Mouse (Mus musculus) cortical plate, adult 2 months (tissue): ENCODE measurements around the gene Nemf. TPM values are rescaled to one million over a fixed set of nuclear protein-coding genes. Genes with fewer than 3 reads are reported as not detected.

Experiments
- H3K27ac ChIP-seq: fragments of 200-500 bp; 2 replicates; pipeline ENCODE4 v1.5.1; 2012; ENCODE audit warnings: low read length, control low read depth, inconsistent platforms; ENCODE audit not compliant: insufficient read depth
- H3K4me1 ChIP-seq: fragments of 200-500 bp; 2 replicates; pipeline ENCODE4 v1.6.1; 2011; ENCODE audit warnings: low read length; ENCODE audit not compliant: control insufficient read depth, insufficient read depth
- H3K4me3 ChIP-seq: fragments of 200-500 bp; 2 replicates; pipeline ENCODE4 v1.5.1; 2011; ENCODE audit warnings: mild to moderate bottlenecking, low read length, control low read depth; ENCODE audit not compliant: insufficient read depth
- CTCF ChIP-seq: fragments of 200-500 bp; IDR thresholded peaks from 2 replicates; pipeline ENCODE4 v1.5.1; 2011; ENCODE audit warnings: mild to moderate bottlenecking, control low read depth, low read length; ENCODE audit not compliant: insufficient read depth; ENCODE audit errors: extremely low read depth
- POLR2A ChIP-seq: fragments of 200-500 bp; IDR thresholded peaks from 2 replicates; pipeline ENCODE4 v1.6.1; 2011; ENCODE audit warnings: mild to moderate bottlenecking, low read length, control low read depth; ENCODE audit not compliant: insufficient read depth; ENCODE audit errors: extremely low read depth
- polyA plus RNA-seq: library from polyadenylated mRNA; depleted of rRNA; stranded (reverse); fragments of >200 nt; gene quantifications from 2 replicates; pipeline ENCODE4 v1.2.3, GENCODE M21; 2012

Nemf gene
- polyA plus RNA-seq, 1 experiment, result 33.7 TPM

- no peak overlapping the region for H3K27ac ChIP-seq
- TF ChIP-seq POLR2A (no peak), CTCF (peak; percentile 36; the same call in 1 of the 2 replicates)
- H3K4me3 ChIP-seq, result no peak overlapping the region
- no peaks in the 10 kb centered on the region for H3K4me1 ChIP-seq
These were observed 23.4 kb downstream of the Nemf start for GRCm38 (mm10) chr12:69333547-69333946.

- Histone ChIP-seq H3K4me3 (no peak overlapping the region), H3K4me1 (no peaks in the 10 kb centered on the region), H3K27ac (no peak overlapping the region)
- TF ChIP-seq POLR2A, result no peak
- TF ChIP-seq CTCF, result no peak
These were observed 24.8 kb downstream of the Nemf start for GRCm38 (mm10) chr12:69332147-69332546.

- TF ChIP-seq POLR2A (no peak), CTCF (no peak)
- Histone ChIP-seq H3K27ac (no peak overlapping the region), H3K4me1 (no peaks in the 10 kb centered on the region), H3K4me3 (no peak overlapping the region)
These were observed 25.8 kb downstream of the Nemf start for GRCm38 (mm10) chr12:69331187-69331586.

GRCm38 (mm10) chr12:69318431-69318830 is 38.5 kb downstream of the Nemf start:
- H3K4me3 ChIP-seq, result no peak overlapping the region
- TF ChIP-seq CTCF, result no peak
- TF ChIP-seq POLR2A, result no peak
- H3K27ac ChIP-seq, result no peak overlapping the region; the same call in 1 of the 2 replicates
- H3K4me1 ChIP-seq, result no peaks in the 10 kb centered on the region

GRCm38 (mm10) chr12:69309659-69310058 is 47.3 kb downstream of the Nemf start:
- Histone ChIP-seq H3K27ac (no peak overlapping the region), H3K4me3 (no peak overlapping the region), H3K4me1 (no peaks in the 10 kb centered on the region)
- no peak for TF ChIP-seq POLR2A
- no peak for TF ChIP-seq CTCF

GRCm38 (mm10) chr12:69306333-69306732 is 50.6 kb downstream of the Nemf start:
- Histone ChIP-seq H3K4me3 (no peak overlapping the region), H3K4me1 (no peaks in the 10 kb centered on the region), H3K27ac (no peak overlapping the region)
- TF ChIP-seq POLR2A (no peak), CTCF (no peak)

GRCm38 (mm10) chr12:69304051-69304450 is 52.9 kb downstream of the Nemf start:
- Histone ChIP-seq H3K27ac (no peak overlapping the region), H3K4me1 (peaks cover under 1% of the 10 kb centered on the region; the same call in 1 of the 2 replicates), H3K4me3 (no peak overlapping the region)
- no peak for TF ChIP-seq POLR2A
- TF ChIP-seq CTCF, result no peak

- no peak for TF ChIP-seq CTCF
- no peak for TF ChIP-seq POLR2A
These were observed 54.8 kb downstream of the Nemf start for GRCm38 (mm10) chr12:69302171-69302570.

GRCm38 (mm10) chr12:69300391-69300790 is 56.6 kb downstream of the Nemf start:
- no peak overlapping the region for H3K27ac ChIP-seq
- no peak for TF ChIP-seq POLR2A
- no peak overlapping the region for H3K4me3 ChIP-seq
- peaks cover 5% of the 10 kb centered on the region for H3K4me1 ChIP-seq

More at GRCm38 (mm10) chr12:69302171-69302570, 54.8 kb downstream of the Nemf start:
- Histone ChIP-seq H3K27ac (no peak overlapping the region), H3K4me1 (peaks cover 5% of the 10 kb centered on the region), H3K4me3 (no peak overlapping the region)

GRCm38 (mm10) chr12:69299831-69300230 is 57.1 kb downstream of the Nemf start:
- TF ChIP-seq CTCF (no peak), POLR2A (no peak)
- Histone ChIP-seq H3K4me1 (peaks cover 5% of the 10 kb centered on the region), H3K4me3 (no peak overlapping the region), H3K27ac (no peak overlapping the region)
